ENCODE assay signal across 1 mouse cellular context in genomic region chr10:43671785-43672184, GRCm38 (mm10).
TF ChIP-seq lines count a peak whose summit lies in the region.

No protein-coding gene starts in this region.

TF ChIP-seq in CH12.LX, 34 proteins besides CTCF, POLR2A, EP300 and RAD21 (continued from another document):
- TF ChIP-seq SIN3A (IDR thresholded peaks at IDR 0.05; ENCODE audit: low read length) (no peak), E2F4 (IDR thresholded peaks at IDR 0.05; ENCODE audit: insufficient replicate concordance, low read depth, low read length) (no peak), BHLHE40 (IDR thresholded peaks at IDR 0.05; ENCODE audit: low read depth, low read length) (no peak), GABPA (IDR thresholded peaks at IDR 0.05; ENCODE audit: insufficient replicate concordance, low read depth, low read length) (no peak)
TF ChIP-seq in CH12.LX: peak in this region for 0.
